Mouse (Mus musculus): ENCODE data around the gene Mcub.
A peak's percentile ranks its signal among the peaks of the same experiment; 100 is the strongest.

Mcub gene

GRCm38 (mm10) chr3:129948359-129948758 is 21.6 kb downstream of the Mcub start:
- no peak for DNase-seq

- no peak for DNase-seq
These were observed 23.6 kb downstream of the Mcub start for GRCm38 (mm10) chr3:129946217-129946914.

GRCm38 (mm10) chr3:129943813-129944212 is 26.2 kb downstream of the Mcub start:
- DNase-seq, result no peak

DNA sequence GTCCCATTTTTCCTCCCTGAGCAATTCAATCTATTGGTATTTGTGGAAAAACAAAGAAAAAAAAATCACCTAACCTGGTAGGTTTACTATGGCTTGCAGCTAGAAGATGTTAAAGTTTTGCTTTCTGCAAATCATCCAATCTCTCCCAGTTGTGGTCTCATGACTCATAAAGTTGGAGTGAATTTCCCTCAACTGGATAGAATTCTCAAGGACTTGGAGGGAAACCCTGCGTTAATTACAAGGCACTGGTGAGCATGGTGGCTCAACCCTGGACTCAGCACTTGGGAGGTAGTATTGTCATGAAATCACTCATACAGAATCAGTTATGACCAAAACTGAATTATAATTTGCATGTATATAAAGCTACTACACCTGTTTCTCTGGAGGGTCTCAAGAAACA is 28.7 kb downstream of the Mcub start:
- DNase-seq, result no peak

GRCm38 (mm10) chr3:129940780-129941179 is 29.2 kb downstream of the Mcub start:
- DNase-seq, result no peak

- DNase-seq, result no peak
These were observed 30.9 kb downstream of the Mcub start for GRCm38 (mm10) chr3:129939058-129939457.

- no peak for DNase-seq
These were observed 32.2 kb downstream of the Mcub start for GRCm38 (mm10) chr3:129937848-129938247.

DNA sequence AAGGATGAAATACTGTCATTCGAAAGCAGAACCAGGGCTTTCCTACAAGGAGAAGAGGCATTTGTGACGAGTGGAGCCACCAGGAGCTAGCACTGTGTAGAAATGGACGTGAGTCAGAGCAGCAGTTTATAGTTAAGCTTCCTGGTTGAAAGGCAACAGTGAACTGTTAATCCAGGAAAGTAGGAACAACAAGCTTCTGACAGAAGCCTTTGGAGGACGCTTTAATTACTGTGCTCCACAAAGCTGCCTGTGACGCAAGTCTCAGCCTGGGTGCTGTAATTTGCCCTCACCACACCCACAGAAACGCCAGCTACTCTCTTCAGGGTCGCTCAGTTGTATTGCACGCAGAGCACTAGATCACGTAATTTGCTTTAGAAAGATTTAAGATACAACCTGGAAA is 33.4 kb downstream of the Mcub start:
- no peak for DNase-seq

DNA sequence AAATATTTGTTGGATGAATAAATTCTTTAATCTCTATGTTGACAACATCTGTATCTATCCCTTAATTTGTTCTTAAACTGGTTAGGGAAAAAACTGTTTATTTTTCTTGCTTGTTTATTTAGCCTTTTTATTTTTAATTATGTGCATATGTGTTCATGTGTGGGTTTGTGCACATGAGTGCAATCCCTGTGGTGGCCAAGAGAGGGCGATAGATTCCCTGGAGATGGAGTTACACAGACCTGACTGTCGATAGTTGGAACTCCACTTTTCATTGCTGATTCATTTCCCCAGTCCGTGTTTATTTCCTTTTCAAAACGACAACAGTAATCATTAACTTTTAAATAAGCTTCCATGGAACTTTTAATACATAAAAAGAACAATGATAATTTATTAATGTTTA is 37.6 kb downstream of the Mcub start:
- peak; percentile 40 for DNase-seq

- no peak for DNase-seq
These were observed 39.7 kb downstream of the Mcub start for GRCm38 (mm10) chr3:129930213-129930778.

- no peak for DNase-seq
These were observed 44.1 kb downstream of the Mcub start for GRCm38 (mm10) chr3:129925861-129926260.

DNA sequence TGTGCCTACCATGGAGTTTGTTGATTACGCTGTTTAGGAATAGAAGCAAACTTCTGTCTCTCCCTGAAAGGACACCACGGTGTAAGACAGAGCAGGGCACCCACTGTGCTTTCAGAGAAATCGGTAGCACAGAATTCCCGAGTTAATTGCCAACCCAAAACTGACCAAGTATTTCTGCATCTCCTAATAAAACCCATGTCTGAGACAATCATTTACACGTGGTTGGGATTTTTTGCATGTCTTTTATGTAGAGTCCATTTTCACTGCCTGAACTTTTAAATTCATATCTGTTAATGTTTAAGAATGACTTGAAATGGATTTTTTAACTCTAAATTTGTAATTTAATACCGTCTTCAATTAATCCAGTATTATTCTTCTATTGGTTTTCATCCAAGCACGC is 46.4 kb downstream of the Mcub start:
- no peak for DNase-seq

- DNase-seq, result peak; percentile 70
These were observed 51.6 kb downstream of the Mcub start for GRCm38 (mm10) chr3:129918434-129918833.

DNA sequence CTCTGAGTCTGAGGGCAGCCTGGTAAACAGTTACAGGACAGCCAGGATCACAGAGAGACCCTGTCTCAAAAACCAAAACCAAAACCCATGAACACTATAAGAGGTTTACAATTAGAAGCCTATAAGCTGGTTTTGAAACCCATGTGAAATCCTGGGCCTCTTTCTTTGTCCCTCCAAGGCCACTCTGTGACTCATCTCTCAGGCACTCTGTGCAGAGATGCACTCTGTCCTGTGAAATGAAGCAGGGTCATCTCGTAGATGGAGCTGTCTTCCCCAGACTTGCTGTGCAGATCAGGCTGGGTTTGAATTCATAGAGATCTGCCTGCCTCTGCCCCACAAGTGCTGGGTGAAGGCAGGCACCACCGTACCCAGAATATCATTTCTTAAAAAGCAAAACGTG is 52.6 kb downstream of the Mcub start:
- DNase-seq, result no peak

DNA sequence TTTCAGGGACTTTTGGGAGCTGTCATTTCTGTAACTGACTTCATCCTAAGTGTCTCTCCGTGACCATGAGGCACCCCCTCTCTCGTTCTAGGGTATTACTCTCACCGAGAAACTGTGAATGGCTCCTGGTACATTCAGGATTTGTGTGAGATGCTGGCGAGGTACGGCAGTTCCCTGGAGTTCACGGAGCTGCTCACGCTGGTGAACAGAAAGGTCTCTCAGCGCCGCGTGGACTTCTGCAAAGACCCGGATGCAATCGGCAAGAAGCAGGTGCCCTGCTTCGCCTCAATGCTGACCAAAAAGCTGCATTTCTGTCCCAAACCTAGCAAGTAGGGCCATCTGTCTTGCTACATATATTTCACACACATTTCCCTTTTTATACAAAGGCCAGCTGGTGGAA is 56.8 kb downstream of the Mcub start:
- no peak for DNase-seq

DNA sequence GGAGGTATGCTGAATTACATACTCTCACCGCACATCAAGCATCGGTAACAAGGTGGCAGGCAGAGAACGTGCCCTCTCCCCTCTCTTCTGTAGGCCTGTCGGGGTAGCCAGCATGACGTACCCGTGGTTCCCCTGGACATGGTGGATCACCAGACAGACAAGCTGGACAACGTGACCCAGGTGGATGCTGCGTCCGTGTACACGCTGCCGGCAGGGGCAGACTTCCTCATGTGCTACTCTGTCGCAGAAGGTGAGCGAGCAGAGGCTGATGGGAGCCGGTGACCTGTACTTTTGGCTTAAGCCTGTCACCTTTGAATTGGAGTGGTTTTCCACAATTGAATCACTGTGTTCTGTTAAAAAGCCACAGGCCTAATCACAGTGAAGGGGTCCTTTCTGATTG is 58.0 kb downstream of the Mcub start:
- no peak for DNase-seq

DNA sequence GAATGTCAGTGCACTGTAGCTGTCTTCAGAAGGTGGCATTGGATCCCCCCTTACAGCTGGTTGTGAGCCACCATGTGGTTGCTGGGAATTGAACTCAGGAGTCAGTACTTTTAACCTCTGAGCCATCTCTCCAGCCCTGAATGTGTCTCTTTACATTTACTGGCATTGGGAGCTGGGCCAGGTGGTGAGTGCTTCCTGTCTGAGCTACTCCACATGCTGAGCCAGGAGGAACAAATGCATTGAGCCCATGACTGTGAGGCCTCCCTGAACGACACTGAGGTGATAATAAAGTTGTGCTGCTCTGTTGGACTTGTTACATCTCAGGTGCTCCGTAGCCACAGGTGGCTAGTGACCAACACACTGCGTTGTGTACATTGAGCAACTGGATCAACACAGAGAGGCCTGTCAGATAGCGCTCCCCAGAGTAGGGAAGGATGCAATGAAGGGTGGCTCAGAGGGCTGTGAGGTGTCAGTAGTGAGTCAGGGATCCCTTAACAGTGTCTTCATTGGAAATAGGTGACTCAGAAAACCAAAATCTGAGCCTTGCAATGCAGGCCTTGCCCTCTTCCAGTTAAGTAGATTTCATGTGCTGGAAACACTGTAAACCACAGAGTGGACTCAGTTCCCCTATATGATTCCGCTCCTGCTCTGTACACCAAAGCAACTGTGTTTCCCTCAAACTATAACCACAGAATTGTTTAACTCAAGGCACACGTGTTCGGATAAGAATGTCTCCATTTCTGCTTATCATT is 65.4 kb downstream of the Mcub start:
- DNase-seq, result peak; percentile 28

DNA sequence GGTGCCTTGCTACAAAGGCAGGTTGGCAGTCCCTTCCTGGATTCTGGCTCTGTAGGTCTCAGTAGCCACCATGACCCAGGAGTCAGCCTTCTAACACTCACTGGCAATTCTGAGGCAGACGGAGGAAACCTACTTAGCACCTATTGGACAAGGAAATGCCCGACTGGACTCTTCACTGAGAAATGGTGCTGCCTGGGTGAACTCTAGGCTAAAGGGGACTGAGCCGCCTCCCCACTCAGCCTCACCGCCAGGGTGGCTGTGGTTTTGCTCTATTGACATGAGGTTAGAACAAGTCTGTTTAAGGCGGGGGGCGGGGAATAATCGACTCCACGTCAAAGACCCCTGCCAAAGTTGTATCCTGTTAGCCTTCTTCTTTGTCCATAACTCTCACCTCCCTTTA is 66.1 kb downstream of the Mcub start:
- peak; percentile 40 for DNase-seq

DNA sequence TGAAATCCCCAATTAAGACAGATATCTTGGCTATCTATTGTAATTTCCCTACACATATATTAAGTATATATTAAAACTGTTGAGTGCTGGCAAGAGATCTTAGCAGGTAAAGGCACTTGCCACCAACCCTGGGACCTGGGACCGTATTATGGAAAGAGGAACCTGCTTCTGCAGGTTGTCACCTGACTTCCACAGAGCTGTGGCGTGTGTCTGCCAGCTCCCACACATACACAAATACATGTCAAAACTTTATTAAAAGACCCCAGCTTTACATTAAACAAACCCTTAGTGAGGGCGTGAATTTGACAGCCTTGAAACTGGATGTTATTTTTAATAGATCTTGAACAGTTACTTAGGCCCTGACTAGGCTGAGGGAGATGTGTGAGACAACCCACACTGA is 66.6 kb downstream of the Mcub start:
- no peak for DNase-seq

GRCm38 (mm10) chr3:129901271-129901809 is 68.7 kb downstream of the Mcub start, which contains the start of gene Casp6:
Casp6 (plus strand) TSS chr3:129901425.
- peak; percentile 92 for DNase-seq

DNA sequence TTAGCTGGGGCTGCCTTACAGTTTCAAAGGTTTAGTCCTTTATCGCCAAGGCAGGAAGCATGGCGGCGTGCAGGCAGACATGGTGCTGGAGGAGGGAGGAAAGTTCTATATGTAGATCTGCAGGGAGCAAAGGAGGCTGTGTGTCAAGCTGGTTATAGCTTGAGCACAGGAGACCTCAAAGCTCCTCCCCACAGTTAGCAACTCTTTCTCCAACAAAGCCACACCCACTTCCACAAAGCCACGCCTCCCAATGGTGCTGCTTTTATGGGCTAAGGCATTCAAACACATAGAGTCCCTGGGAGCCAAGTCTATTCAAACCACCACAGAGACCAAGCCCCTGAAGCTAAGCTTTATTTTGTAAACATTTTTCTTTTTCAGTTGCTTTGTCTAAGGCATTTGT is 71.1 kb downstream of the Mcub start:
- peak; percentile 26 for DNase-seq

GRCm38 (mm10) chr3:129896591-129896990 is 73.4 kb downstream of the Mcub start:
- DNase-seq, result no peak

- no peak for DNase-seq
These were observed 76.9 kb downstream of the Mcub start for GRCm38 (mm10) chr3:129893143-129893542.

GRCm38 (mm10) chr3:129892003-129892402 is 78.0 kb downstream of the Mcub start:
- DNase-seq, result no peak

All from thymus, postnatal 14 days (tissue).